Mouse (Mus musculus) hindbrain, postnatal 0 days (tissue): Measurements from ENCODE around the gene Upk1a. TPM values are rescaled to one million over a fixed set of nuclear protein-coding genes. Genes with fewer than 3 reads are reported as not detected.

Experiments
- ATAC-seq: fragments of 200-750 bp; cut with Nextera tagmentation; 2 replicates; pipeline ENCODE4 v1.8.0; 2017; ENCODE audit warnings: mild to moderate bottlenecking, moderate TSS enrichment, moderate library complexity
- DNase-seq: peaks from one replicate; pipeline ENCODE4 v3.0.0-alpha.2; 2015; ENCODE audit warnings: low spot score
- H3K27ac ChIP-seq: fragments of 300-500 bp; sonication (generic); 2 replicates; pipeline ENCODE4 v1.5.1; 2014; ENCODE audit warnings: mild to moderate bottlenecking
- H3K27me3 ChIP-seq: fragments of 300-500 bp; sonication (generic); 2 replicates; pipeline ENCODE4 v1.6.1; 2014; ENCODE audit warnings: low read length, mixed read lengths; ENCODE audit not compliant: insufficient read depth
- H3K36me3 ChIP-seq: fragments of 300-500 bp; sonication (generic); 2 replicates; pipeline ENCODE4 v1.6.1; 2014; ENCODE audit warnings: low read length, mixed read lengths; ENCODE audit not compliant: insufficient read depth
- H3K4me1 ChIP-seq: fragments of 300-500 bp; sonication (generic); 2 replicates; pipeline ENCODE4 v1.6.1; 2014; ENCODE audit warnings: antibody characterized with exemption, low read length, mixed read lengths; ENCODE audit not compliant: insufficient read depth
- H3K4me2 ChIP-seq: fragments of 300-500 bp; sonication (generic); 2 replicates; pipeline ENCODE4 v1.6.1; 2014; ENCODE audit warnings: low read depth, mild to moderate bottlenecking, low read length, moderate library complexity, mixed read lengths
- H3K4me3 ChIP-seq: fragments of 300-500 bp; sonication (generic); 2 replicates; pipeline ENCODE4 v1.5.1; 2014; ENCODE audit warnings: low read length
- H3K9ac ChIP-seq: fragments of 300-500 bp; sonication (generic); replicated peaks from 2 replicates; pipeline ENCODE4 v1.6.1; 2014; ENCODE audit warnings: mild to moderate bottlenecking, low read length, moderate library complexity, mixed read lengths
- H3K9me3 ChIP-seq: fragments of 300-500 bp; sonication (generic); 2 replicates; pipeline ENCODE4 v1.6.1; 2016; ENCODE audit warnings: low read length, mixed read lengths
- CTCF ChIP-seq: IDR thresholded peaks from 2 replicates; pipeline ENCODE4 v1.5.1; 2016; ENCODE audit warnings: antibody characterized with exemption, control low read depth, low read depth
- WGBS: fragments of 180-500 bp; shearing (Covaris S2); extraction: QIAGEN DNeasy Blood & Tissue Kit; methylation state at CpG from one replicate; pipeline ENCODE4 v1.1.7; 2014; 5-methylcytosine and 5-hydroxymethylcytosine counted together
- microRNA-seq, 2 experiments: library from miRNA; unstranded; fragments of <30 nt; microRNA quantifications; one replicate each; pipeline ENCODE4; 2016
- polyA plus RNA-seq: library from polyadenylated mRNA; unstranded; fragments of >200 nt; fragmentation: Nextera tagmentation; extraction: Ambion mirVana; gene quantifications from 2 replicates; pipeline ENCODE4 v1.2.1, GENCODE M21; 2015
- total RNA-seq: library from RNA; depleted of rRNA; stranded (reverse); fragments of >200 nt; gene quantifications from 2 replicates; pipeline ENCODE4 v1.2.3, GENCODE M21; 2014; rRNA removed

Gene Upk1a
- total and polyA plus RNA-seq, 2 experiments from 2014 or later = 0.99 TPM

- H3K4me3 ChIP-seq = no peak overlapping the region
- WGBS = 87% methylated on average over 13 of the region's 13 CpGs
- ATAC-seq (no peak), DNase-seq (no peak)
- peaks cover 18% of the 10 kb centered on the region for H3K4me1 ChIP-seq
- peak overlapping the region; percentile 64 for H3K9ac ChIP-seq
- H3K36me3 ChIP-seq = peaks cover 19% of the 10 kb centered on the region
- no peaks in the 10 kb centered on the region for H3K27me3 ChIP-seq
- no peak for TF ChIP-seq CTCF
- no peaks in the 10 kb centered on the region for H3K9me3 ChIP-seq
- no peak overlapping the region for H3K27ac ChIP-seq
- H3K4me2 ChIP-seq = peak overlapping the region; percentile 99; the same call in 1 of the 2 replicates
These were observed 54.6 kb downstream of the Upk1a start for GRCm38 (mm10) chr7:30557901-30558514.

GRCm38 (mm10) chr7:30556894-30557536 is 55.6 kb downstream of the Upk1a start:
- no peak overlapping the region for H3K4me3 ChIP-seq
- no peak; the same call in 1 of the 2 replicates for TF ChIP-seq CTCF
- H3K27me3 ChIP-seq = no peaks in the 10 kb centered on the region
- H3K9me3 ChIP-seq = no peaks in the 10 kb centered on the region
- H3K9ac ChIP-seq = no peak overlapping the region
- H3K4me1 ChIP-seq = peaks cover 23% of the 10 kb centered on the region
- no peak overlapping the region for H3K27ac ChIP-seq
- ATAC-seq (no peak), DNase-seq (no peak)
- 93% methylated on average over 18 of the region's 18 CpGs for WGBS
- no peak overlapping the region for H3K4me2 ChIP-seq
- peaks cover 19% of the 10 kb centered on the region for H3K36me3 ChIP-seq

DNA sequence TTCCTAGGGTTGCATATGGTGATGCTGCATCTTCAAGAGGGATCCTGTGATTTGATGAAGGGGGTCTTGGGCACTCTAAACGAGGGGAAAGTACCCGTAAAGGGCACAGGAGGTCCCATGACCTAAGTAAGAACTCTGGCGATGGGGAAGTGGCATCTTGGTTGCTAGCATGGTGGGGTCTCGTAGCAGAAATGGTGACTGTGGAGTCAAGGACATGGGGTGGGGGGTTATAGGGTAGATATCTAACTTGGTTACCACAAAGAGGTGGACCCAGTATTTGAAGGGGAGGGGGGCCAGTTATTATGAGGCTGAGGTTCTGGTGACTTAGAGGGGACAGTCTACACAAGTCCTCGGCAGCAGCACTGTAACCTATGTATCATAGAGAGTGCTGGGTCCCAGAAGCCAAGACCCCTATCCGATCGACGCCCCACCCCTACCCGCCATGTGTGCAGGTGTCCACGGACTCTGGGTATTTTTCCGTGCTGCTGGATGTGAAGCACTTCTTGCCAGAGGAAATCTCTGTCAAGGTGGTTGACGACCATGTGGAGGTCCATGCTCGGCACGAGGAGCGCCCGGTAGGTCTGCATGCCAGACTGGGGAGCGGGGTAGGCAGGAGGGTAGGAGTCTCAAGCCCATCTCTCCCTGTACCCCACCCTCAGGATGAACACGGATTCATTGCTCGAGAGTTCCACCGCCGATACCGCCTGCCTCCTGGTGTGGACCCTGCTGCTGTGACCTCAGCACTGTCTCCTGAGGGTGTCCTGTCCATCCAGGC is 58.6 kb downstream of the Upk1a start:
- no peak for TF ChIP-seq CTCF
- 88% methylated on average over 22 of the region's 22 CpGs for WGBS
- H3K4me1 ChIP-seq = peaks cover 22% of the 10 kb centered on the region
- no peaks in the 10 kb centered on the region for H3K27me3 ChIP-seq
- ATAC-seq (no peak), DNase-seq (no peak)
- peak overlapping the region; percentile 63; the same call in 1 of the 2 replicates for H3K9ac ChIP-seq
- peaks cover 19% of the 10 kb centered on the region for H3K36me3 ChIP-seq
- no peak overlapping the region for H3K4me3 ChIP-seq
- no peaks in the 10 kb centered on the region for H3K9me3 ChIP-seq
- no peak overlapping the region for H3K27ac ChIP-seq
- H3K4me2 ChIP-seq = peak overlapping the region; percentile 97

Small RNA genes within 50 kb of the gene (microRNA-seq; reads per million reads assigned to microRNA genes)
- 0.36 to 0.71 reads per million in 2 experiments for gene Mir3569

Other genes starting within 250 kb of the Upk1a start
Only the 30 nearest of the 32 such genes appear.
- 37.3 and 59.9 TPM in 2 replicates for gene Tyrobp, start 199.1 kb downstream of the Upk1a start, total RNA-seq
- 50.3 and 56.1 TPM in 2 replicates for gene Tyrobp, start 199.1 kb downstream of the Upk1a start, polyA plus RNA-seq
- gene Hcst, start 193.0 kb downstream of the Upk1a start, total RNA-seq = not detected in 2 replicates
- 0.84 and 1.0 TPM in 2 replicates for gene Hcst, start 193.0 kb downstream of the Upk1a start, polyA plus RNA-seq
- gene Nfkbid, start 191.1 kb downstream of the Upk1a start, total RNA-seq = 1.9 and 3.7 TPM in 2 replicates
- gene Nfkbid, start 191.1 kb downstream of the Upk1a start, polyA plus RNA-seq = 2.1 TPM in 2 replicates
- gene Aplp1, start 167.3 kb downstream of the Upk1a start, total RNA-seq = 840 and 852 TPM in 2 replicates
- 617 and 682 TPM in 2 replicates for gene Aplp1, start 167.3 kb downstream of the Upk1a start, polyA plus RNA-seq
- gene Kirrel2, start 155.2 kb downstream of the Upk1a start, total RNA-seq = 10.7 and 14.7 TPM in 2 replicates
- 4.4 and 5.8 TPM in 2 replicates for gene Kirrel2, start 155.2 kb downstream of the Upk1a start, polyA plus RNA-seq
- gene Nphs1, start 154.5 kb downstream of the Upk1a start, total RNA-seq = 2.3 and 2.4 TPM in 2 replicates
- 0.50 and 1.0 TPM in 2 replicates for gene Nphs1, start 154.5 kb downstream of the Upk1a start, polyA plus RNA-seq
- not detected in 2 replicates for gene Prodh2, start 119.2 kb downstream of the Upk1a start, total RNA-seq
- 0.24 TPM in 1 of 2 replicates, not detected in the other for gene Prodh2, start 119.2 kb downstream of the Upk1a start, polyA plus RNA-seq
- gene Arhgap33, start 77.8 kb downstream of the Upk1a start, total RNA-seq = 55.7 and 59.7 TPM in 2 replicates
- gene Arhgap33, start 77.8 kb downstream of the Upk1a start, polyA plus RNA-seq = 64.8 and 73.1 TPM in 2 replicates
- gene Hspb6, start 60.7 kb downstream of the Upk1a start, total RNA-seq = 5.6 and 6.4 TPM in 2 replicates
- gene Hspb6, start 60.7 kb downstream of the Upk1a start, polyA plus RNA-seq = 15.8 and 16.3 TPM in 2 replicates
- 13.1 and 14.0 TPM in 2 replicates for gene Proser3, start 60.5 kb downstream of the Upk1a start, total RNA-seq
- 3.0 and 3.1 TPM in 2 replicates for gene Proser3, start 60.5 kb downstream of the Upk1a start, polyA plus RNA-seq
- gene Lin37, start 53.0 kb downstream of the Upk1a start, total RNA-seq = 14.3 and 21.0 TPM in 2 replicates
- 45.0 and 48.0 TPM in 2 replicates for gene Lin37, start 53.0 kb downstream of the Upk1a start, polyA plus RNA-seq
- 41.7 and 53.4 TPM in 2 replicates for gene U2af1l4, start 49.5 kb downstream of the Upk1a start, total RNA-seq
- gene U2af1l4, start 49.5 kb downstream of the Upk1a start, polyA plus RNA-seq = 103 and 104 TPM in 2 replicates
- gene Gm49396, start 49.5 kb downstream of the Upk1a start, total RNA-seq = 2.9 and 3.7 TPM in 2 replicates
- 6.4 and 7.0 TPM in 2 replicates for gene Gm49396, start 49.5 kb downstream of the Upk1a start, polyA plus RNA-seq
- gene Psenen, start 49.2 kb downstream of the Upk1a start, total RNA-seq = 72.0 and 90.4 TPM in 2 replicates
- 154 and 155 TPM in 2 replicates for gene Psenen, start 49.2 kb downstream of the Upk1a start, polyA plus RNA-seq
- gene Igflr1, start 47.4 kb downstream of the Upk1a start, total RNA-seq = 5.6 TPM in 1 of 2 replicates, not detected in the other
- gene Igflr1, start 47.4 kb downstream of the Upk1a start, polyA plus RNA-seq = 2.6 and 3.4 TPM in 2 replicates
- 27.1 and 36.7 TPM in 2 replicates for gene Kmt2b, start 24.1 kb downstream of the Upk1a start, total RNA-seq
- 6.7 and 7.1 TPM in 2 replicates for gene Kmt2b, start 24.1 kb downstream of the Upk1a start, polyA plus RNA-seq
- gene Zbtb32, start 13.9 kb downstream of the Upk1a start, total RNA-seq = not detected in 2 replicates
- 0.18 and 0.23 TPM in 2 replicates for gene Zbtb32, start 13.9 kb downstream of the Upk1a start, polyA plus RNA-seq
- gene Cox6b1, start 13.3 kb upstream of the Upk1a start, total RNA-seq = 352 and 389 TPM in 2 replicates
- 1,552 and 1,572 TPM in 2 replicates for gene Cox6b1, start 13.3 kb upstream of the Upk1a start, polyA plus RNA-seq
- not detected in 2 replicates for gene Etv2, start 23.0 kb upstream of the Upk1a start, total RNA-seq
- gene Etv2, start 23.0 kb upstream of the Upk1a start, polyA plus RNA-seq = not detected in 2 replicates
- gene Rbm42, start 37.5 kb upstream of the Upk1a start, total RNA-seq = 162 and 169 TPM in 2 replicates
- gene Rbm42, start 37.5 kb upstream of the Upk1a start, polyA plus RNA-seq = 116 and 118 TPM in 2 replicates
- gene Haus5, start 52.1 kb upstream of the Upk1a start, total RNA-seq = 22.2 and 24.1 TPM in 2 replicates
- gene Haus5, start 52.1 kb upstream of the Upk1a start, polyA plus RNA-seq = 19.9 and 25.8 TPM in 2 replicates
- gene Pmis2, start 58.8 kb upstream of the Upk1a start, total RNA-seq = not detected in 2 replicates
- gene Pmis2, start 58.8 kb upstream of the Upk1a start, polyA plus RNA-seq = not detected in 2 replicates
- not detected in 2 replicates for gene 2200002J24Rik, start 86.1 kb upstream of the Upk1a start, total RNA-seq
- 0.55 TPM in 1 of 2 replicates, not detected in the other for gene 2200002J24Rik, start 86.1 kb upstream of the Upk1a start, polyA plus RNA-seq
- 2.0 and 5.3 TPM in 2 replicates for gene Atp4a, start 99.4 kb upstream of the Upk1a start, total RNA-seq
- gene Atp4a, start 99.4 kb upstream of the Upk1a start, polyA plus RNA-seq = 4.2 and 6.0 TPM in 2 replicates
- 195 and 238 TPM in 2 replicates for gene Tmem147, start 116.7 kb upstream of the Upk1a start, total RNA-seq
- 338 and 342 TPM in 2 replicates for gene Tmem147, start 116.7 kb upstream of the Upk1a start, polyA plus RNA-seq
- not detected in 2 replicates for gene Gapdhs, start 130.8 kb upstream of the Upk1a start, total RNA-seq
- 0.32 and 0.69 TPM in 2 replicates for gene Gapdhs, start 130.8 kb upstream of the Upk1a start, polyA plus RNA-seq
- gene Sbsn, start 138.6 kb upstream of the Upk1a start, total RNA-seq = 0.84 and 4.2 TPM in 2 replicates
- gene Sbsn, start 138.6 kb upstream of the Upk1a start, polyA plus RNA-seq = 2.9 and 3.0 TPM in 2 replicates
- 1.4 and 2.1 TPM in 2 replicates for gene Dmkn, start 150.9 kb upstream of the Upk1a start, total RNA-seq
- 3.9 and 5.8 TPM in 2 replicates for gene Dmkn, start 150.9 kb upstream of the Upk1a start, polyA plus RNA-seq
- not detected in 2 replicates for gene Krtdap, start 175.0 kb upstream of the Upk1a start, total RNA-seq
- 0.66 and 1.8 TPM in 2 replicates for gene Krtdap, start 175.0 kb upstream of the Upk1a start, polyA plus RNA-seq
- 0.16 TPM in 1 of 2 replicates, not detected in the other for gene Ffar2, start 210.9 kb upstream of the Upk1a start, total RNA-seq
- 0.19 and 0.23 TPM in 2 replicates for gene Ffar2, start 210.9 kb upstream of the Upk1a start, polyA plus RNA-seq